Mouse (Mus musculus) stomach, postnatal 0 days (tissue): ENCODE results near the gene Kmo.
A peak's percentile ranks its signal among the peaks of the same experiment; 100 is the strongest.

ENCODE experiments used
- CTCF ChIP-seq: IDR thresholded peaks from 2 replicates; pipeline ENCODE4 v1.5.1; 2016; ENCODE audit warnings: antibody characterized with exemption, low read depth, mild to moderate bottlenecking, moderate library complexity
- EP300 ChIP-seq: optimal IDR thresholded peaks from 2 replicates; pipeline ENCODE3; 2016; ENCODE audit warnings: antibody characterized with exemption

DNA sequence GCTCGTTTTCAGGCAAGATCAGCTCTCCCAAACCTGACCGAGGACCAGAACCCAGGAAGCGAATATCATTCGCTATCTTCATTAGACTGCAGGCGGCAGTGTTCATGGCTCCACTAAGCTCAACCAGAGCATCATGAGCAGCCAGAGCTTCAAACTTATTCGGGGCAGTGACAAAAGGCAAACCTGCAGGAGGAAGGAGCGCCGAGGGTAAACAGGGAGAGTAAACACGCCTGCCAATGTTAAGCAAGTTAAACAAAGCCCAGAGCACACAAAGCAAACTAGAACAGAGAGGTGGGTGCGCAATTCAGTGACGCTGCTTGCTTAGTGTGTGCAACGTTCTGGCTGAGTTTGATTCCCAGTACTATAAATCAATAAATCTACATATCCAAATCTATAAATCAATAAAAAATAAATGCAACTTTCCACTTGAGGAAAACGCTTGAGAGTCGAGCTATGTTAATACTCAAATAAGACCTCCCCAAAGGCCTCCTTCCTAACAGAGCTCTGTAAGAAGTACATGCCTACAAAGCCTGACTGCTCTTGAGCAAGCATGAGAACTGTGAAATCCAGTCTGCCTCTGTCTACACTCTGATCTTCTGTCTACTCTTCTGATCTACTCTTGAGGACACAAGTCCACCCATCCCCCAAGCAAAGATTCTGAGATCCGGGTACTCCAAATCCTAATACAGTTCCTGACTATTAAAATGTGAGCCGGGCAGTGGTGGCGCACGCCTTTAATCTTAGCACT, 12.2 kb upstream of the Kmo start:
- peak; percentile 50 for TF ChIP-seq CTCF
- no peak for TF ChIP-seq EP300
